Mouse (Mus musculus): Measurements from ENCODE around the gene Il17re.

Gene Il17re

DNA sequence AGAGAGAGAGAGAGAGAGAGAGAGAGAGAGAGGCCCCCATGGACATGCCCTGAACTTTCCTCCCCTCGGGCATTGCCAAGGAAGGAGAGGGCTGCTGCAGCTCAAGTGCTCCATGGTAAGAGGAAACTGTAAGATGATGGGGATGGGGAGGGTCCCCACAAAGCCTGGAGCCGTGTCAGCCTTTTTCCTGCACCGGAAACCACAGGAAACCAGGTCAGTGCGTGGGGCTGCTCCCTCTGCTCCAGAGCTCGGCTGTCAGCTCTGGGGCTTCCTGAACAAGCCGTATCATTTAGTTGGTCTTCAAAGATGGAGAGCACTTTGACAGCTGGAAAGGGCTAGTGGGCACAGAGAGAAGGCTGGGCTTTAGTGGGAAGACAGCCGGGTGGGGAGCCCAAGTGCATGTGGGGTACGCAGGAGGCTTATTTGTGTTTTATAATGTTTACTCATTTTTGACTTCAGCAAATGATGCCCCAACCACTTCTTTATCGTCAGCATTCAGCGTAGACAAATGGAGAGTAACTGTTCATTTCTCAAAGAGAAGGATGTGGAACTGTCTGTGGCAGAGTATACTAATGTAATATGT lies at the start of gene Il17re:
TSS of gene Il17re (plus strand) at position 533 of the 583 bp plus-strand sequence.
- no peak for DNase-seq (ENCODE audit: low read depth)

DNA sequence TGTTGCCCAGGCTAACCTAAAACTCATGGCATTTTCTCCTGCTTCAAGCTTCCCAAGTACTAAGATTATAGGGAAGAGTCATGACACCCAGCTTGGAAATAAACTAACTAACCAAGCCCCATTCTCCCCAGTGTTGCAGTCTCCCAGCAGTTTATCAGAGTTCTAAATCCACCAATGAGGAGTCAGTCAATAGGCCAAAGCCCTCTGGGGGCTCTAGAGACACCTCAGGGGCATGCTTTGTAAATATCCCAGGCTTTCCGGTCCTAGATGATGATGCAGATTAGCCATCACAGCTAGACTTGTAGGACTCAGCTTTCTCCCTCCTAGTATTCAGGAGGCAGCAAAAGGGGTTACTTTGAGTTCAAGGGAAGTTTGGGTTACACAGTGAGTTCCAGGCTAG lies 48.3 kb upstream of the Il17re start:
- DNase-seq (ENCODE audit: low read depth): no peak

DNA sequence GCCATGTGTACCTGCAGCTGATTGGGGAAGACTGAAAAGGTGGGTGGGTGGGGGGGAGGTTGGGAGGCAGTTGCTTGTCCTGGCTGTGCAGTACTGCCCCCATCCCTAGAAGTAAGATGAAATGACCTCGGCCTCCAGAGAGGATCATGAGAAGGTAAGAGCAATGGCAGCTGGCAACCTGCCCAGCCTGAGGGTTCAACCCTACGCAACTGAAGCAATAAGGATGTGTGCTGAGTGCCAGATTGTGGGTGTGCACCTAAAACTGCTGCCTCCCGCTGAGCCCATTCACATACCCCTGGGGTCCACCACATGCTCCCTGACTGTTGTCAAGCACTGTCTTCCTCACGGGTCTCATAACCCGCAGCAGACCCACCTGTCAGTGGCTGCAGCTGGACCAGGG lies 41.9 kb upstream of the Il17re start:
- DNase-seq (ENCODE audit: low read depth): peak; percentile 44

DNA sequence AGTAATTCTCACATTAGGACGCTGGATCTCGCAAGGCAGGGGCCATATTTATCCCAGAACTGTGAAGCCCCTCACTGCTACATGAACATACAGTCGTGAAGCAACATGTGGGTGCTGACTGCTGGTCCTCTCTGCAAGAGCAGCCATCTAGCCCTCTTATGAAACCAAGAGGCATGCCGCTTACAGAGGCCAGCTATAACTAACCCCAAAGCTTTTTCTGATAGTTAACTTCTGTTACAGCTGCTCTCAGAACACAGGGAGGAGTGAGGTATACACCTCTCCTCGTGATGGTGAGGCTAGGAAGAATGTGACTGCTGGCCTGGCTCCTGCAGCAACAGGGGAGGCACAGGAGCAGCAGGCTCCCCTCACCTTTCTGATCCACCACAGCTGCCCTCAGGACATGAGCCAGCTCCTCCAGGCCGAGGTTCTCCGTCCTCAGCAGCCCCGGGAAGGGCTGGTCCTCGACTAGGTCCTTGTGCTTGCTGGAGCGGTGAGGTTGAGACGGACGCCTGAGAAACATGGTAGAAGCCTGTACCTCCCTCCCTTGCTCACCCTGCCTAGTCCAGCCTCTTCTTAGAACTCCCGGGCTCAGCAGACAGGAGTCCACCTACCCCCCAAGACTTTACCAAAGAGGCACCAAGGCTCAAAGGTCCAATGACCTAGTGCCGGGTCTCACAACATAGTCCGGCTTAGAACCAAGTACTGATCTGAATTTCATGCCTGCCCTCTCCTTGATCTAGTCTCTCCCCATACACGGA lies 39.7 kb upstream of the Il17re start:
- peak; percentile 52 for DNase-seq (ENCODE audit: low read depth)

DNA sequence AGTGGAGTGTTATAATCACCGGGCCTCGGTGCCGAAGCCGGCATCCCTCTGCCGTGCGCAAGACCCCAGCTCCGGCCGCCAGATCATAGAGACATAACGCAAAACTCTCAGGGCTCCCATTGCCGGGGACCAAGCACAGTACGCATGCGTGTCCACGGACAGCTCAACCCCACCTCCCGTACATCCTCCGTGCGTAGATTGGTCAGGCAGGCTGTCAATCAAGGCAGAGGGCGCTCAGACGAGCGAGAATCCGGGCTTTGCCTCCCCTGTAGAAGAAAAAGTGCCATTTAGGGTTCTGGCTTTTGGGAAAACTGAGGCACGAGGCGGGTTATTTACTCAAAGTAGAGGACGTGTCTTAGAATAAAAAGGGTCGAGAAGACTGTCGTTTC lies 39.1 kb upstream of the Il17re start, which contains the start of gene Rpusd3:
TSS of gene Rpusd3 (minus strand) at position 142 of the 389 bp plus-strand sequence.
- DNase-seq (ENCODE audit: low read depth): peak; percentile 100

DNA sequence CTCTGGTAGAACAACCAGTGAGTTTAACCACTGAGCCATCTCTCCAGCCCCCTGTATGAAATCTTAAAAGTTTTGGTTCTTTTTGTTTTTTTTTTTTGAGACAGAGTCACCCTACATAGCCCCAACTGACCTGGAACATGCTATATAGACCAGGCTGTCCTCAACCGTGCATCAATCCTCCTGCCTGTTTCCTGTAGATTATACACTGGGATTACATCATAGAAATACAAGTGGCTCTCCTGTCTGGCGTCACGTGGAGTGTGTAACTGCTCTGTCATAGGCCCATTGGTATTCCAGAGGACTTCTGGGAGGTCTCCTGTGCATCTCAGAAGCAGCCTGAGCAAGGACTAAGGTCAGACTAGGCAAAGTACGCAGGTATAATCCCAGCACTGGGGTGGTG lies 35.3 kb upstream of the Il17re start:
- DNase-seq (ENCODE audit: low read depth): no peak

DNA sequence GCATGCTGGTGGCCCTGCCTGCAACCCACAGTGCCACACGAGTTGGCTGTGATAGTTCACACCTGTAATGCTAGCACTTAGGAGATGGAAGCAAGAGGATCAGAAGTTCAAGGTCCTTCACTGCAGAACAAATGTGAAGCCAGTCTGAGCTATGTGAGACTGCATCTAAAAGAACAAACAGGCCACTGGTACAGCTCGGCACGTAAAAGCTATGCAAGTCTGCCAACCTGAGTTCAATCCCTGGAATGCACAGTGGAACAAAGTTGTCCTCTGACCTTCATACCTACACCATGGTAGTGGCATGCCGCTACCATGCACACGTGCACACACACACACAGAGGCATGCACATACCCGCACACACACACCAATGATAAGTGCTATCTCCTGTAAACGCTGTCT lies 34.1 kb upstream of the Il17re start:
- no peak for DNase-seq (ENCODE audit: low read depth)

DNA sequence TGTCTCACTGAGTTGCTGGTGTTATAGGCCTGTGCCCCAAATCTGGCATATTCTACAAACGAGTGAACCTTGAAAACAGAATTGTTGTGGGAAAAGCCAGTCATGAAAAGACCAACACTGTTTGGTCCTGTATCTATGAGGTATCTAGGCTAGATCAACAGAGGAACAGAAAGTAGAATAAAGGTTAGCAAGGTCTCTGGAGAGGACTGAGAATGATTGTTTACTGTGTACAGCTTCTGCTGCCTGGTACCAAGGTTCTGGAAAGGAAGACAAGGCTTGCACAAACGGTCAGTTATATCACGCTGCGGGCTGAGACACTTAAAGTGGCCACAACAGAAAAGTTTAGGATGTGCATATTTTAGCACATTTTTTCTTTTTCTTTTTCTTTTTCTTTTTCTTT lies 31.6 kb upstream of the Il17re start:
- no peak for DNase-seq (ENCODE audit: low read depth)

DNA sequence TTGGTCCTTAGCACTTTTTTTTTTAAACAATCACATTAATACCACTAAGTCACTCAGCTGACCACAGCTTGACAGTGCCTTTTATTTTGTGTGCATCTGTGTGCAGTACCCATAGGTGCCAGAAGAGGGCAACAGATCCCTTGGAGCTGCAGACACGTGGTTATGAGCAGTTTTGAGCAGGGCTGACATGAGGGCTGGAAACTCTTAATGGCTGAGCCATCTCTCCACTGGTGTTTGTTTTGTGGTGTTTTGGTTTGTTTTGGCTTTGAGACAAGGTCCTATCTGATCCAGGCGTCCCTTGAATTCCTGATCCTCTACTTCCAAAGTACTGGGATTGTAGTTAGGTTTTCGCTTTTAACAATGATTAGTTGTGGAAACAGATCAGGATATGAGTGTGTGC lies 30.9 kb upstream of the Il17re start:
- peak; percentile 76 for DNase-seq (ENCODE audit: low read depth)

DNA sequence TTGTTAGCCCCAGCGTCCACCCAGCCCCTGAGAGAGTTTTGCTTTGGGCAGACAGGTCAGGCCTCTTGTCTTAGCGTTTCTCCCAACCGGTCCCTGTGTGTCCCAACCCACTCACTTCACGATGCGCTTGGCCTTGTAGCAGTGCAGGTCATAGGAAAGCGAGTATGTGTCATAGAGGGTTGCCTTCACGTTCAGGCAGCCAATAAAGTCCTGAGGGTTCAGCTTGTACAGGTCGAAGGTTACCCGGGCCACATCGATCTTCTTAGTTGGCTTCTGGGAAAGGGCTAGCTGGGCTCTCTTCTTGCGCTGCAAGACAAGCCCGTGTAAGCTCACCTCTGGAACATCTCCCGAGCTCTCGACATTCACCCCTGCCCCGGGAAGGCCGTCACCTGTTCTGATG lies 30.3 kb upstream of the Il17re start:
- no peak for DNase-seq (ENCODE audit: low read depth)

DNA sequence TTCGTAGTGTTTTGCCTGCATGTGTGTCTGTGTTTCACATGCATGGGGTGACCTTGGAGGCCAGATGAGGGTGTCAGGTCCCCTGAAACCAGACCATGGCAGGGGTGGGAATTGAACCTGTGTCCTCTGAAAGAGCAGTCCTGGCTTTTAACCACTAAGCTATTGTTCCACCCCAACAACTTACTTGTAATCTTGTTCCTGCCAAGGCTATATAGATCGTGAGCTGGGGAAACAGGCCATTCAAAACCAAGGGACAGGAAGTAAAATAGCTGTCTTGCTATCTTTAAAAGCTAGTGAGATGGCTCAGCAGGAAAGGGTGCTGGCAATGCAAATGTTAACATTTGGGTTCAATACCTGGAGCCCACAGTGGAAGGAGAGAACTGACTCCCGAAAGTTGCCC lies 28.3 kb upstream of the Il17re start:
- DNase-seq (ENCODE audit: low read depth): no peak

DNA sequence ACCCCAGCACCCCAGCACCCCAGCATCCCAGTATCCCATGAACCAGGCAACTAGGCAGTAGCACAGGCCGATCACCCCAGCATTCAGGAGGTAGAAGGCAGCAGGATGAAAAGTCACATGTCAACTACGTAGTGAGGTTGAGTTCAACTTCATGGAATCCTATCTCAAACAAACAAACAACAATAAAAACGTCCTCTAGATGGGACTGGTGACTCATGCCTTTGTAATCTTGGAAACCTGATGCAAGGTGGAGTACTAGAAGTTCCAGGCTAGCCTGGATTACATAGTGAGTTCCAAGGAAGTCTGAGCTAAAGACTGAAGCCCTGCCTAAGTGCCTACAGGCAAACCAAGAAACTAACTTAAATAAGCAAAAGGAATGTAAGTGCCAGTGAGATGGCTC lies 27.4 kb upstream of the Il17re start:
- DNase-seq (ENCODE audit: low read depth): no peak

DNA sequence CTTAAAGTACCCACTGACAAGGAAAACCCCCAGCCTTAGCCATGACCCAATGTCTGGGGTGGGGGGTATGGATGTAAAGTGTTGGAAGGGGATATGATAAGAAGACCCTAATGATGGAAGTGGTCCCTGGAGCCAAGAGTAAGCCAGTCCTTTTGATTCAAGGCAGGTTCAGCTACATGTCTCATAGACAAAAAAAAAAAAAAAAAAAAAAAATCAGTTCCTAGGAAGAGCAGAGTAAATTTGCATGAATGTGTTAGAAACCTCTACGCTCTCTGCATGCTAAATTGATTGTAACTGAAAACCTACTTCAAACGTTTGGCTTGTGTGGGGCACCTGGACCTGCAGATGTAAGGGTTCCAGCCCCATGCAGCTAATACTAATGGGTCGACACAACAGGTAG lies 26.5 kb upstream of the Il17re start:
- DNase-seq (ENCODE audit: low read depth): no peak

DNA sequence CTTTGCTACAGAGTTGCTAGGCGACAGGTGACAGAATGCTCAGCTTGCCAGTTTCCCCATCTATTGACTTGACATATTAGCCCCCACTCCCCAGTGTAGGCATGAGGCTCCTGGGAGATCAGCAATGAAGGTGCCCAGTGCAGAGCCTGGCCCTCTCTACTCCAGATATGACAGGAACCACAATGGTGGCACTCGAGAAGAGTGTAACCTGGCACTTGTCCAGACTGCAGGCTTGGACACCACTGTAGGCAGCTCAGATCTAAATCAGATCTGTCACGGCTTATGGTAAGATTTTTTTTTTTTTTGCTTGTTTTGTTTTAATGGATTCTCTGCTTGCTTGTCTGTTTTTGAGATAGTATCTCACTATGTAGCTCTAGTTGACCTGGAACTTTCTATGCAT lies 24.6 kb upstream of the Il17re start:
- no peak for DNase-seq (ENCODE audit: low read depth)

DNA sequence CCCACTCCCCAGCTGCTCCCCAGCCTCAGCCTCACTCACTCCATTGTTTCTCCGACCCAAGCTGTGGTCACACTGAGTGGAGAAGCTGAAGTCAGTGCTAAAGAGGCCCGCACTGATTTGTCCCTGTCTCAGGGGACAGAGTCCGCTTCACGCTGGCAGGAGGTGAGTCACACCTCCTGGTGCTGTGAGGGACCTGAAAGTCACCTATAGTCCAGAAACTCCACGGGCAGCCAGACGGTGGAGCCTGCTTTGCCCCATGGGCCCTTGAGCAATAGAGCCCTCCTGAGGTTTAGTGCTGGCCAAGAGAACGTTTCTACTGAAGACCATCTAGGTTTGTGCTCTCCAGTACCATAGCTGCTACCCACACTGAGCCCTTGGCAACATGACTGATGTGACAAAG lies 23.6 kb upstream of the Il17re start:
- DNase-seq (ENCODE audit: low read depth): no peak

DNA sequence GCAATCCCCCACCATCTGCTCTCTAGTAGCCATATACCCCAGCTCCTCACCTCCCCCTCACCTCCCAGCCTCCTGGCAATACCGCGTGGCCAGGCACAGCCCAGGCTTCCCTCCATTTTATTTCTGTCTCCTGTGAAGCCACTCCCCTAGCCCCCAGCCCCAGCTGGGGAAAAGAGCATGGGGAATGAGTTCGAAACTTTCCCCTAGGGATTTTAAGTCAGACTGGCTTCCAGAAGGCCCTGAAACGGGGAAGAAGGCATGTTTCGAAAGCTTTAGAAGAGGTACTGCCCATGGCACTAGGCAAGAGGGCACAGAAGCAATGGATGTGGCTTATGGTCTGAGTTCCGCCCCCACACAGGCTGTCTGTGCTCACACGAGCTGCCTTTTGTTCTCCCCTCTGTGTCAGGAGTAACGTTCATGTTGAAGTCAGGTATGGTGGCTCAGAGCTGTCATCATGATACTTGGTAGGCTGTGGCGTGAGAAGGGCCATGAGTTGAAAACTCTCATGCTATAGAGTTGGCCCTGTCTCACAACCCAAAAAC lies 22.5 kb upstream of the Il17re start, which contains the start of gene Cidec:
TSS of gene Cidec (minus strand) at position 97 of the 542 bp plus-strand sequence.
- no peak for DNase-seq (ENCODE audit: low read depth)

DNA sequence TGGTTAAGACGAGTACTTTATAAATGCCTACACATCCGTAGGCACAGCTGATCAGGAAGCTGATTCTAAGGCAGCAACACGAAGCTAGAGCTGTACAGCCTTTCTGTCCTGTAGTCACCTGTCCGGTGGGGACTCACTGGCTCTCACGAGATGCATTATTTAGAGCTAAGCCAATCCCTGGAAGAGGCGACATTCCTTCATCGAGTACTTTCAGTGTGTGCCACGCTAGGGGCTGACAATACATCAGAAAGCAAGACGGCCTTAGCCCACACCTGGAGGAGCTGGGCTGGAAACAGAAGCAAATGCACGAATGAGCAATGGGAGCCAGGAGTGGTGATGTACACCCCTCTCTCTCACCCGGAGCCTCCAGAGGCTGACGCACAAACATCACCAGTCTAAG lies 21.1 kb upstream of the Il17re start:
- DNase-seq (ENCODE audit: low read depth): no peak

DNA sequence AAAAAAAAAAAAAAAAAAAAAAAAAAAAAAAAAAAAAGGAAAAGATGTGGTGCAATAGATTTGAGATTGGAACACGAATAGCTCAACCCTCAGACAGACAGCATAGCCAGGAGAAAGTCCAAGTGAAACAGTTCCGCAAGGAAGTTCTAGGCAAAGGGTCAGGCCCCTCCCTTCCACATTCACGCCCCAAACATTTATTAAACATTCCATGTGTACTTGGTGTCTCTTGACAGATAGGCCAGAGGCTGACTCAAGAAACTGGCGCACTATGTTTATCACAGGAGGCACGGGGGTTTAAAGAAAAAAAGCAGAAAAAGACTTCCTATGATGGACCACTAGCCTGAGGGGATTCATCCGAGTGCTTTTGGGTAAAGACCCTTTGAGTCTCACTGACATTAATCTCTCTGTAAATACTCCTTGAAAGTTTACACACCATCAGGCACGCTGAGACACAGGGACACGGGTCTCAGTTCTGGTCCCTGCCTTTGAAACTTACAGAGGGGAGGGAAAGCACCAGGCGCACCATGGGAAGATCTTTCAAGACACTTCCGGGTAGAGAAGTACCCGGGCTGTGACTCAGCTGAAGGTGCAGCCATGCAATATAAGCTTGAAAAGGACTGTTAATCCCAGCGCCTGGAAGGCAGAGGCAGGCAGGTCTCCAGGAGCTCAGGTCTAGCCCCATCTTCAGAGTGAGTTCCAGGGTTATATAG lies 19.4 kb upstream of the Il17re start:
- DNase-seq (ENCODE audit: low read depth): peak; percentile 68

DNA sequence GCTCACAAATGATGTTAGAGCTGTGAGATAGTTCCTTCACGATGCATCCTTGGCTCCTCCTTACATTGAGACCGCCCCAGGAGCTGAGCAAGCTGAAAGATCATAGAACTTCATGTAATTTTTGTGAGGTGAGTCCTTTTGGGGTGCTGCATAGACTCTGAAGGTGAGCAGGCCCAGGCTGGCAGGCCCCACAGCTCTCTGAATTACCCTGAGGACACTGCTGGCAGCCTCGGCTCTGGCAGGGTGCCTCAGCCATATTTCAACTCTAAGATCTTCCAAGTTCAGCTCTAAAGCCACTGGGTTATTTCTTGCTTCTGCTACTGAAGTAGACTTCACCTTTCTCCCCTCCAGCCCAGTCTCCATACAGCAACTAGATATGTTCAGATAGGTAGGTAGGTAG lies 17.6 kb upstream of the Il17re start:
- no peak for DNase-seq (ENCODE audit: low read depth)

DNA sequence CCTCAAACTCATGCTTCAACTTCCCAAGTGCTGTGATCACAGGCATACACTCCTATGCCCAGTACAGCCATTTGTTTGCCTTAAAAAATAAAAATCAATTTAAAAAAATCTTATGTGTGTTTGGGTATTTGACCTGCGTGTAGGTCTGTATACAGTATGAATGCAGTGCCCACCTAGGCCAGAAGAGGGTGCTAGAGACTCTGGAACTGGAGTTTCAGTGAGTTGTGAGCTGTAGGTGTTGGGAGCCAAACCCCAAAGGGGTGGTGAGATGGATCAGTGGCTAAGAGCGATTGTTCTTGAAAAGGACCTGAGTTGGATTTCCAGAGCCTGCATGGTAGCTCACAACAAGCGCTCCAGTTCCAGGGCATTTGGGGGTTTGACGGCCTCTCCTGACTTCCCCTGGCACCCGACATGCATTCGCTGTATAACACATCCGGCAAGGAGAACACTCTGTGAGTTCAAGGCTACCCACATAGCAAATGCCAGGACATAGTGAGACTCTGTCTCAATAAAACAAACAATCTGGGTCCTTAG lies 17.1 kb upstream of the Il17re start:
- peak; percentile 93 for DNase-seq (ENCODE audit: low read depth)

DNA sequence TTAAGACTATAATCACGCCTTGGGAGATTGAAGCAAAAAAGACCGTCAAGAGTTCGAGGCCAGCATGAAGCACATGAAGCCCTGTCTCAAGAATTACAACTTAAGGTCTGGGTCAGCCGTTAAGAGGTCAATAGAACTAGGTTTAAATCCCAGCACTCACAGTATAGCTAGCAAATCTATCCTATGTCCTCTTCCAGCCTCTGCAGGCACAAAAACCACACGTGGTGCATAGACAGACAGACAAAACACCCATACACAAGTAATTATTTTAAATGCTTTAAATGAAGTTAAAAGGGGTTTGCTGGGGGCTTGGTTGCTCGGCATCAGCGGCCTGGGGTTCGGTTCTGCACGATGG lies 16.2 kb upstream of the Il17re start:
- no peak for DNase-seq (ENCODE audit: low read depth)

DNA sequence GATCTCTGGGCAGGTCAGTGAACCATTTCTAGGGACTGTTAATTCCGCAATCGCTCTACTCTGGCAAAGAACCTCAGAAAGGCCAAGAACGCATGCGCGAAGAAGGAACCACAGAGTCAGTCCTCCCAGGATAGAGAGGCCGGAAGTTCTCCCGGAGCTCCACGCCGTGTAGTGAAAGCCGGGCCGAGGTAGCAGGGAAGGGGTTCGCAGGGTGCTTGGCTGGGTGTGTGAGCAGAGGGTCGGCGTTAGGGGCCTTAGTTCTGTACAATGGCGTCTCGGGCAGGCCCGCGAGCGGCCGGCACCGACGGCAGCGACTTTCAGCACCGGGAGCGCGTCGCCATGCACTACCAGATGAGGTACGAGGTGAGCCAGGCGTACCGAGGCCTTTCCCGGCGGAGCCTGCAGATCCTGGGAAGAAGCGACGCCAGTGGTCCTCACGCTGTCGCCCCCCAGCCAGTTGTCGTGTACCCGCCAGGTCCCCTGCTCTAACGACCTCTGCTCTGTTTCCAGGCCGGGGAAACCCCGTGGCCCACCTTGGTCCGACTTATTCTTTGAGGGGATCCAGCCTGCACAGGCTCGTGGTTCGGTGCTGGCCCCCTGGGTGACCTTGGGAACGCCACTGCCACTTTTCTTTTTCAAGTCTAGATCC lies 15.7 kb upstream of the Il17re start, which contains the start of gene Jagn1:
TSS of gene Jagn1 (plus strand) at position 128 of the 649 bp plus-strand sequence.
- DNase-seq (ENCODE audit: low read depth): peak; percentile 97
